Mouse (Mus musculus) neural tube, embryonic 11.5 days (tissue): ENCODE data around the gene Narfl. TPM values are rescaled to one million over a fixed set of nuclear protein-coding genes. Genes with fewer than 3 reads are reported as not detected.
A peak's percentile ranks its signal among the peaks of the same experiment; 100 is the strongest.

Source experiments
- ATAC-seq: fragments of 200-750 bp; cut with Nextera tagmentation; 2 replicates; pipeline ENCODE4 v1.8.0; 2017; ENCODE audit warnings: moderate number of reproducible peaks, mild to moderate bottlenecking, moderate TSS enrichment, moderate library complexity; ENCODE audit not compliant: insufficient read depth, low FRiP score, low TSS enrichment
- DNase-seq: peaks from one replicate; pipeline ENCODE4 v3.0.0-alpha.2; 2015; ENCODE audit warnings: low spot score
- H3K27ac ChIP-seq: fragments of 300-500 bp; sonication (generic); 2 replicates; pipeline ENCODE4 v1.5.1; 2014; ENCODE audit warnings: low read depth, mild to moderate bottlenecking, low read length
- H3K27me3 ChIP-seq: fragments of 300-500 bp; sonication (generic); 2 replicates; pipeline ENCODE4 v1.6.1; 2014; ENCODE audit warnings: mild to moderate bottlenecking, low read length, mixed read lengths; ENCODE audit not compliant: control insufficient read depth, insufficient read depth
- H3K36me3 ChIP-seq: fragments of 300-500 bp; sonication (generic); 2 replicates; pipeline ENCODE4 v1.6.1; 2014; ENCODE audit warnings: mild to moderate bottlenecking, low read length, moderate library complexity, mixed read lengths; ENCODE audit not compliant: control insufficient read depth, insufficient read depth
- H3K4me1 ChIP-seq: fragments of 300-500 bp; sonication (generic); 2 replicates; pipeline ENCODE4 v1.6.1; 2014; ENCODE audit warnings: low read length, mixed read lengths; ENCODE audit not compliant: control insufficient read depth, insufficient read depth
- H3K4me2 ChIP-seq: fragments of 300-500 bp; sonication (generic); 2 replicates; pipeline ENCODE4 v1.6.1; 2014; ENCODE audit warnings: low read depth, mild to moderate bottlenecking, moderate library complexity
- H3K4me3 ChIP-seq: fragments of 300-500 bp; sonication (generic); 2 replicates; pipeline ENCODE4 v1.5.1; 2014; ENCODE audit warnings: low read depth, low read length
- H3K9ac ChIP-seq: fragments of 300-500 bp; sonication (generic); 2 replicates; pipeline ENCODE4 v1.6.1; 2014; ENCODE audit warnings: mild to moderate bottlenecking, low read length
- H3K9me3 ChIP-seq: fragments of 300-500 bp; sonication (generic); 2 replicates; pipeline ENCODE4 v1.6.1; 2016; ENCODE audit warnings: low read length; ENCODE audit not compliant: control insufficient read depth
- WGBS: fragments of 180-500 bp; shearing (Covaris S2); extraction: QIAGEN DNeasy Blood & Tissue Kit; methylation state at CpG from one replicate; pipeline ENCODE4 v1.1.7; 2014; 5-methylcytosine and 5-hydroxymethylcytosine counted together
- polyA plus RNA-seq: library from polyadenylated mRNA; unstranded; fragments of >200 nt; fragmentation: Nextera tagmentation; extraction: Ambion mirVana; gene quantifications from 2 replicates; pipeline ENCODE4 v1.2.1, GENCODE M21; 2014

The Narfl gene
- polyA plus RNA-seq, result 22.9 and 27.8 TPM in 2 replicates

GRCm38 (mm10) chr17:25773549-25774120 is at the start of gene Narfl:
Gene Narfl (plus strand): TSS chr17:25773776.
- H3K4me2 ChIP-seq, result peak within 1 kb of the TSS; percentile 89
- H3K36me3 ChIP-seq, result no peaks in the 10 kb centered on the region
- peak within 1 kb of the TSS; percentile 74 for H3K4me3 ChIP-seq
- peak within 1 kb of the TSS; percentile 82 for H3K9ac ChIP-seq
- WGBS, result under 1% methylated on average over 37 of the region's 37 CpGs
- H3K27ac ChIP-seq, result 0 out of 2 replicates have a peak within 1 kb of the TSS, but pooled peaks have one; percentile 20
- ATAC-seq, result peak; percentile 75
- H3K27me3 ChIP-seq, result no peaks in the 10 kb centered on the region
- H3K9me3 ChIP-seq, result no peaks in the 10 kb centered on the region
- peaks cover 9% of the 10 kb centered on the region for H3K4me1 ChIP-seq
- peak; percentile 97 for DNase-seq

- Histone ChIP-seq H3K9me3 (no peaks in the 10 kb centered on the region), H3K27ac (no peak overlapping the region), H3K36me3 (peaks cover 8% of the 10 kb centered on the region), H3K4me1 (peaks cover 18% of the 10 kb centered on the region), H3K9ac (no peak overlapping the region), H3K27me3 (no peaks in the 10 kb centered on the region), H3K4me3 (no peak overlapping the region), H3K4me2 (no peak overlapping the region)
- DNase-seq (no peak), ATAC-seq (no peak)
- WGBS, result 79% methylated on average over 7 of the region's 7 CpGs
Observed at GRCm38 (mm10) chr17:25723919-25724318, 49.7 kb upstream of the Narfl start.

GRCm38 (mm10) chr17:25725264-25725663 is 48.3 kb upstream of the Narfl start:
- DNase-seq, result no peak
- ATAC-seq, result no peak
- H3K4me2 ChIP-seq, result no peak overlapping the region
- H3K36me3 ChIP-seq, result peaks cover 8% of the 10 kb centered on the region
- no peak overlapping the region for H3K4me3 ChIP-seq
- peaks cover 18% of the 10 kb centered on the region for H3K4me1 ChIP-seq
- H3K9me3 ChIP-seq, result no peaks in the 10 kb centered on the region
- no peaks in the 10 kb centered on the region for H3K27me3 ChIP-seq
- H3K27ac ChIP-seq, result no peak overlapping the region
- 78% methylated on average over 6 of the region's 6 CpGs for WGBS
- H3K9ac ChIP-seq, result no peak overlapping the region

GRCm38 (mm10) chr17:25727265-25728008 is 46.1 kb upstream of the Narfl start, which contains the start of the genes Chtf18 and Rpusd1:
Gene Chtf18 (minus strand): TSS chr17:25727419.
Gene Rpusd1 (plus strand): TSS chr17:25727670.
- DNase-seq (peak; percentile 99), ATAC-seq (peak; percentile 96)
- Histone ChIP-seq H3K4me3 (peak within 1 kb of the TSS; percentile 64), H3K4me1 (peaks cover 18% of the 10 kb centered on the region), H3K4me2 (peak within 1 kb of the TSS; percentile 92), H3K36me3 (peaks cover 4% of the 10 kb centered on the region; the same call in 1 of the 2 replicates), H3K9me3 (no peaks in the 10 kb centered on the region), H3K9ac (peak within 1 kb of the TSS; percentile 82), H3K27ac (no peak within 1 kb of the TSS), H3K27me3 (no peaks in the 10 kb centered on the region)
- WGBS, result under 1% methylated on average over 37 of the region's 37 CpGs

GRCm38 (mm10) chr17:25728009-25728270 is 45.6 kb upstream of the Narfl start:
- Histone ChIP-seq H3K27me3 (no peaks in the 10 kb centered on the region), H3K4me2 (peak overlapping the region; percentile 90), H3K9me3 (no peaks in the 10 kb centered on the region), H3K36me3 (peaks cover 4% of the 10 kb centered on the region; the same call in 1 of the 2 replicates), H3K4me3 (peak overlapping the region; percentile 64), H3K27ac (no peak overlapping the region), H3K4me1 (peaks cover 18% of the 10 kb centered on the region), H3K9ac (peak overlapping the region; percentile 82)
- peak; percentile 14 for ATAC-seq
- no peak for DNase-seq
- 28% methylated on average over 4 of the region's 4 CpGs for WGBS

GRCm38 (mm10) chr17:25732082-25732481 is 41.5 kb upstream of the Narfl start:
- H3K36me3 ChIP-seq, result no peaks in the 10 kb centered on the region
- H3K4me2 ChIP-seq, result no peak overlapping the region
- DNase-seq (peak; percentile 90), ATAC-seq (no peak)
- 26% methylated on average over 2 of the region's 2 CpGs for WGBS
- no peaks in the 10 kb centered on the region for H3K27me3 ChIP-seq
- H3K9me3 ChIP-seq, result no peaks in the 10 kb centered on the region
- H3K9ac ChIP-seq, result no peak overlapping the region
- H3K27ac ChIP-seq, result no peak overlapping the region
- peaks cover 7% of the 10 kb centered on the region for H3K4me1 ChIP-seq
- no peak overlapping the region for H3K4me3 ChIP-seq

- Histone ChIP-seq H3K4me2 (no peak overlapping the region), H3K9ac (no peak overlapping the region), H3K36me3 (no peaks in the 10 kb centered on the region), H3K27ac (no peak overlapping the region), H3K4me3 (no peak overlapping the region), H3K4me1 (no peaks in the 10 kb centered on the region), H3K27me3 (no peaks in the 10 kb centered on the region), H3K9me3 (no peaks in the 10 kb centered on the region)
- 89% methylated on average over 5 of the region's 5 CpGs for WGBS
- ATAC-seq (no peak), DNase-seq (no peak)
Observed at GRCm38 (mm10) chr17:25735246-25735645, 38.3 kb upstream of the Narfl start.

- ATAC-seq, result no peak
Observed at GRCm38 (mm10) chr17:25735745-25736144, 37.8 kb upstream of the Narfl start, which contains the start of gene Mslnl. Gene Mslnl (plus strand): TSS chr17:25736042.

GRCm38 (mm10) chr17:25738861-25739260 is 34.7 kb upstream of the Narfl start:
- DNase-seq, result no peak
- no peaks in the 10 kb centered on the region for H3K4me1 ChIP-seq
- H3K9ac ChIP-seq, result no peak overlapping the region
- H3K4me3 ChIP-seq, result no peak overlapping the region
- WGBS, result 82% methylated on average over 7 of the region's 7 CpGs
- H3K9me3 ChIP-seq, result no peaks in the 10 kb centered on the region
- no peaks in the 10 kb centered on the region for H3K36me3 ChIP-seq
- no peak for ATAC-seq
- H3K4me2 ChIP-seq, result no peak overlapping the region
- H3K27me3 ChIP-seq, result no peaks in the 10 kb centered on the region
- no peak overlapping the region for H3K27ac ChIP-seq

More at GRCm38 (mm10) chr17:25735745-25736144, 37.8 kb upstream of the Narfl start, which contains the start of gene Mslnl:
- no peak for DNase-seq
- Histone ChIP-seq H3K27ac (no peak within 1 kb of the TSS), H3K4me1 (no peaks in the 10 kb centered on the region), H3K36me3 (no peaks in the 10 kb centered on the region), H3K27me3 (no peaks in the 10 kb centered on the region), H3K9ac (no peak within 1 kb of the TSS), H3K9me3 (no peaks in the 10 kb centered on the region), H3K4me3 (no peak within 1 kb of the TSS), H3K4me2 (no peak within 1 kb of the TSS)
- 91% methylated on average over 3 of the region's 3 CpGs for WGBS
